Mouse (Mus musculus) bone marrow macrophage, adult 2 months (primary cell): ENCODE measurements around the gene Myl6b.

ENCODE experiments used
- CTCF ChIP-seq: IDR thresholded peaks from 2 replicates; pipeline ENCODE4 v1.5.1; 2012; ENCODE audit warnings: low read depth, mild to moderate bottlenecking, low read length, moderate library complexity
- POLR2A ChIP-seq: IDR thresholded peaks from 2 replicates; pipeline ENCODE4 v1.6.1; 2012; ENCODE audit warnings: mild to moderate bottlenecking, low read depth, low read length, borderline replicate concordance

- no peak for TF ChIP-seq CTCF
- no peak for TF ChIP-seq POLR2A
Measured at GRCm38 (mm10) chr10:128492633-128493311, 5.7 kb downstream of the Myl6b start.
